Mouse (Mus musculus): ENCODE data around the gene Szrd1.

The Szrd1 gene

GRCm38 (mm10) chr4:141139116-141139970, at the start of gene Szrd1:
Gene Szrd1 (minus strand): TSS chr4:141139775.
- peak; percentile 98 for DNase-seq (ENCODE audit: low read depth, low spot score)

- DNase-seq (ENCODE audit: low read depth, low spot score): no peak
Observed at GRCm38 (mm10) chr4:141186923-141187836, 47.6 kb upstream of the Szrd1 start.

- no peak for DNase-seq (ENCODE audit: low read depth, low spot score)
Observed at GRCm38 (mm10) chr4:141184426-141184825, 44.9 kb upstream of the Szrd1 start.

GRCm38 (mm10) chr4:141183932-141184331, 44.4 kb upstream of the Szrd1 start:
- DNase-seq (ENCODE audit: low read depth, low spot score): no peak

- DNase-seq (ENCODE audit: low read depth, low spot score): no peak
Observed at GRCm38 (mm10) chr4:141181981-141182380, 42.4 kb upstream of the Szrd1 start.

- no peak for DNase-seq (ENCODE audit: low read depth, low spot score)
Observed at GRCm38 (mm10) chr4:141180831-141181230, 41.3 kb upstream of the Szrd1 start.

GRCm38 (mm10) chr4:141178500-141178899, 38.9 kb upstream of the Szrd1 start:
- no peak for DNase-seq (ENCODE audit: low read depth, low spot score)

GRCm38 (mm10) chr4:141176328-141176838, 36.8 kb upstream of the Szrd1 start:
- no peak for DNase-seq (ENCODE audit: low read depth, low spot score)

- peak; percentile 19 for DNase-seq (ENCODE audit: low read depth, low spot score)
Observed at GRCm38 (mm10) chr4:141175783-141176182, 36.2 kb upstream of the Szrd1 start.

GRCm38 (mm10) chr4:141172121-141172520, 32.5 kb upstream of the Szrd1 start:
- no peak for DNase-seq (ENCODE audit: low read depth, low spot score)

GRCm38 (mm10) chr4:141167156-141167555, 27.6 kb upstream of the Szrd1 start:
- DNase-seq (ENCODE audit: low read depth, low spot score): no peak

- DNase-seq (ENCODE audit: low read depth, low spot score): no peak
Observed at GRCm38 (mm10) chr4:141165744-141166292, 26.2 kb upstream of the Szrd1 start.

- no peak for DNase-seq (ENCODE audit: low read depth, low spot score)
Observed at GRCm38 (mm10) chr4:141163729-141164128, 24.2 kb upstream of the Szrd1 start.

- DNase-seq (ENCODE audit: low read depth, low spot score): no peak
Observed at GRCm38 (mm10) chr4:141161699-141162208, 22.2 kb upstream of the Szrd1 start.

GRCm38 (mm10) chr4:141160193-141160592, 20.6 kb upstream of the Szrd1 start:
- no peak for DNase-seq (ENCODE audit: low read depth, low spot score)

GRCm38 (mm10) chr4:141159666-141160065, 20.1 kb upstream of the Szrd1 start:
- no peak for DNase-seq (ENCODE audit: low read depth, low spot score)

- no peak for DNase-seq (ENCODE audit: low read depth, low spot score)
Observed at GRCm38 (mm10) chr4:141159093-141159492, 19.5 kb upstream of the Szrd1 start.

GRCm38 (mm10) chr4:141158609-141159008, 19.0 kb upstream of the Szrd1 start:
- no peak for DNase-seq (ENCODE audit: low read depth, low spot score)

GRCm38 (mm10) chr4:141157485-141157884, 17.9 kb upstream of the Szrd1 start:
- DNase-seq (ENCODE audit: low read depth, low spot score): no peak

GRCm38 (mm10) chr4:141149116-141149515, 9.5 kb upstream of the Szrd1 start:
- no peak for DNase-seq (ENCODE audit: low read depth, low spot score)

- no peak for DNase-seq (ENCODE audit: low read depth, low spot score)
Observed at GRCm38 (mm10) chr4:141148009-141148801, 8.6 kb upstream of the Szrd1 start.

Data from forelimb bud, embryonic 11.5 days (tissue).